Mouse (Mus musculus) hindbrain, embryonic 16.5 days (tissue): Measurements from ENCODE around the gene Pa2g4. TPM values are rescaled to one million over a fixed set of nuclear protein-coding genes. Genes with fewer than 3 reads are reported as not detected.

Source experiments
- ATAC-seq: fragments of 200-750 bp; cut with Nextera tagmentation; 2 replicates; pipeline ENCODE4 v1.8.0; 2017; ENCODE audit warnings: moderate TSS enrichment, moderate library complexity
- H3K27ac ChIP-seq: fragments of 300-500 bp; sonication (generic); 2 replicates; pipeline ENCODE4 v1.5.1; 2014; ENCODE audit warnings: low read depth, mild to moderate bottlenecking, control low read depth, low read length, moderate library complexity
- H3K27me3 ChIP-seq: fragments of 300-500 bp; sonication (generic); replicated peaks from 2 replicates; pipeline ENCODE4 v1.6.1; 2014; ENCODE audit warnings: low read length; ENCODE audit not compliant: control insufficient read depth, insufficient read depth
- H3K36me3 ChIP-seq: fragments of 300-500 bp; sonication (generic); 2 replicates; pipeline ENCODE4 v1.6.1; 2014; ENCODE audit warnings: mild to moderate bottlenecking, low read length, moderate library complexity, mixed read lengths; ENCODE audit not compliant: control insufficient read depth, insufficient read depth
- H3K4me1 ChIP-seq: fragments of 300-500 bp; sonication (generic); 2 replicates; pipeline ENCODE4 v1.6.1; 2014; ENCODE audit warnings: low read depth, low read length; ENCODE audit not compliant: control insufficient read depth, insufficient read depth
- H3K4me2 ChIP-seq: fragments of 300-500 bp; sonication (generic); 2 replicates; pipeline ENCODE4 v1.6.1; 2014; ENCODE audit warnings: mild to moderate bottlenecking, low read length, control low read depth, moderate library complexity
- H3K4me3 ChIP-seq: fragments of 300-500 bp; sonication (generic); 2 replicates; pipeline ENCODE4 v1.5.1; 2014; ENCODE audit warnings: mild to moderate bottlenecking, low read length, control low read depth, moderate library complexity
- H3K9ac ChIP-seq: fragments of 300-500 bp; sonication (generic); 2 replicates; pipeline ENCODE4 v1.6.1; 2014; ENCODE audit warnings: low read depth, mild to moderate bottlenecking, control low read depth, low read length, moderate library complexity
- H3K9me3 ChIP-seq: fragments of 300-500 bp; sonication (generic); 2 replicates; pipeline ENCODE4 v1.6.1; 2014; ENCODE audit warnings: mild to moderate bottlenecking, low read length, moderate library complexity; ENCODE audit not compliant: control insufficient read depth
- WGBS: fragments of 180-500 bp; shearing (Covaris S2); extraction: QIAGEN DNeasy Blood & Tissue Kit; methylation state at CpG from one replicate; pipeline ENCODE4 v1.1.7; 2014; 5-methylcytosine and 5-hydroxymethylcytosine counted together
- polyA plus RNA-seq: library from polyadenylated mRNA; unstranded; fragments of >200 nt; fragmentation: Nextera tagmentation; extraction: Ambion mirVana; gene quantifications from 2 replicates; pipeline ENCODE4 v1.2.1, GENCODE M21; 2015

The Pa2g4 gene
- polyA plus RNA-seq, 1 experiment from 2014 or later = 130 TPM

DNA sequence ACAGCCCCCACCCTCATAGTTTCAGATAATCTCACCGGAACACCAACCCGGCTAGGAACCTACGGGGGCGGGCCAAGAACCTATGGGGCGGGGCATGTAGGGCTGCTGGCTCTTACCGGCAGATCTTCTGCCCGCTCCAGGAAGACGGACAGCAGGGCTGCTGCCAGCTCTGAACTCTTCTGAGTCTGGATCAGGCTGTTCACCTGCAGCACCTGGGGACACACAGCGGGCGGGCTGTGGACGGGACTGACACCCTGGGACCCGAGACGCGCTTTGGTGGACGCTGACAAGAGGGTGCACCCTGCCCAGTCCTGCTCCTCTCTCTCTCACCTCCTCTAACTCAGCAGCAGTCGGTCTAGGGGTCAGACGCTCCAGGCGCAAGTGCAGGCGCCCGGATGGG lies 49.8 kb downstream of the Pa2g4 start:
- Histone ChIP-seq H3K9me3 (no peaks in the 10 kb centered on the region), H3K4me2 (0 out of 2 replicates have a peak overlapping the region, but pooled peaks have one; percentile 0), H3K4me3 (no peak overlapping the region), H3K27me3 (peaks cover 4% of the 10 kb centered on the region), H3K9ac (no peak overlapping the region; the same call in 1 of the 2 replicates), H3K27ac (no peak overlapping the region), H3K36me3 (0 out of 2 replicates have a peak, but pooled peaks cover 3% of the 10 kb centered on the region), H3K4me1 (no peaks in the 10 kb centered on the region)
- 22% methylated on average over 20 of the region's 20 CpGs for WGBS
- no peak for ATAC-seq

DNA sequence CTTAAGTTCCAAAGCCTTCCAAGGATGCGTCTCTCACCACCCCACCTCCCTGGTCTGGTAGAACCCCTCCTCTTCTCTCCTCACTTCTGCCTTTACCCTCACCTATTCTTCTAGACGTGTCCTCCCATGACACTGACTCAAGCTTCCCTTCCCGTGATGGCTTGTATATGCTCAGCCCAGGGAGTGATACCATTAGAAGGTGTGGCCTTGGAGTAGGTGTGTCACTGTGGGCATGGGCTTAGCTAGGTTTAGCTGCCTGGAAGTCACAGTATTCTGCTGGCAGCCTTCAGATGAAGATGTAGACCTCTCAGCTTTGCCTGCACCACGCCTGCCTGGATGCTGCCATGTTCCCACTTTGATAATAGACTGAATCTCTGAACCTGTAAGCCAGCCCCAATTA lies 50.7 kb downstream of the Pa2g4 start:
- no peak for ATAC-seq
- Histone ChIP-seq H3K9ac (no peak overlapping the region), H3K4me1 (no peaks in the 10 kb centered on the region), H3K4me3 (no peak overlapping the region), H3K4me2 (no peak overlapping the region), H3K27ac (no peak overlapping the region), H3K27me3 (peaks cover 4% of the 10 kb centered on the region), H3K36me3 (peaks cover 5% of the 10 kb centered on the region; the same call in 1 of the 2 replicates), H3K9me3 (no peaks in the 10 kb centered on the region)
- WGBS = 91% methylated on average over 4 of the region's 4 CpGs

DNA sequence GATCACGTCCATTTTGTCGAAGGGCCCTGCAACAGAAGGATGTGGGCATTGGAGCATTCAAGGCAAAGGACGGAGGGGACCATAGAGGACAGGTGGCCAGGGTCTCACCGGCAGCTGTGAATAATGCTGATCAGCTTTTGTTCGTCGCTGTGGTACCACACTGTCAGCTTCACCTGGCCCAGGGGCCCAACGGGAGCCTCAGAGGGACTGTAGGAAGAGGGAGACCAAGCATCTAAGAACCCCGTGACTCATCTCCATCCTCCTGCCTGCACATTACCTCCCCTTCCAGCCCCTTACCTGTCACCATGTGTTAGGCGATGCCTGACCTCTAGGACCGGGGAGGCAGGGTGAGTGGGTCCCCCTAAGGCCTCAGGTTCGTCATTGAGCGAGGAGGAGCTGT lies 54.0 kb downstream of the Pa2g4 start:
- Histone ChIP-seq H3K4me1 (no peaks in the 10 kb centered on the region), H3K4me2 (no peak overlapping the region), H3K9ac (no peak overlapping the region), H3K27me3 (peaks cover 2% of the 10 kb centered on the region), H3K36me3 (peaks cover 9% of the 10 kb centered on the region; the same call in 1 of the 2 replicates), H3K9me3 (no peaks in the 10 kb centered on the region), H3K27ac (no peak overlapping the region), H3K4me3 (no peak overlapping the region)
- 85% methylated on average over 12 of the region's 12 CpGs for WGBS
- no peak for ATAC-seq

- H3K9me3 ChIP-seq = no peaks in the 10 kb centered on the region
- H3K27me3 ChIP-seq = no peaks in the 10 kb centered on the region; the same call in 1 of the 2 replicates
- 91% methylated on average over 9 of the region's 9 CpGs for WGBS
- H3K4me3 ChIP-seq = no peak overlapping the region
- H3K9ac ChIP-seq = no peak overlapping the region
- H3K27ac ChIP-seq = no peak overlapping the region
- peaks cover 9% of the 10 kb centered on the region; the same call in 1 of the 2 replicates for H3K36me3 ChIP-seq
- H3K4me2 ChIP-seq = no peak overlapping the region
- ATAC-seq = no peak
- no peaks in the 10 kb centered on the region for H3K4me1 ChIP-seq
Observed at GRCm38 (mm10) chr10:128511189-128511588, 54.6 kb downstream of the Pa2g4 start.

DNA sequence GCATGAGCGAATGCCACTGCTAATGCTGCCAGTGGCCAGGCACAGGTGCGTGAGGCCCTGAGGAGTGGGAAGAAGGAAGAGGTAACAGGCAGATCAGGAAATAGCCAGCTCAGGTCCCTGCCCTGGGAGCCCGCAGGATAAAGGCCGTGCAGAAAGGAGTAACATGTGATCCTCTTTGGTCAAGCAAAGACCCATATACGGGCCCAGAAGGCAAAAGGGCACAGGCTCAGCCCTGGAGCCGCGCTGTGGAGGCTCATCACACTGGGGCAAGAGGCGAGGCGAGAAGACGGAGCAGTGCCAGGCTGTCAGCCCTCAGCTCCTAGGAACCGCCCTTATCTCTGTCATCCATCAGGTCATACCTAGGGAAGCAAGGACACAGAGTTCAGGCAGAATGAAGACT lies 55.5 kb downstream of the Pa2g4 start:
- Histone ChIP-seq H3K9me3 (no peaks in the 10 kb centered on the region), H3K9ac (no peak overlapping the region), H3K4me1 (no peaks in the 10 kb centered on the region), H3K27ac (no peak overlapping the region), H3K36me3 (peaks cover 9% of the 10 kb centered on the region; the same call in 1 of the 2 replicates), H3K4me3 (no peak overlapping the region), H3K27me3 (no peaks in the 10 kb centered on the region), H3K4me2 (no peak overlapping the region)
- WGBS = 90% methylated on average over 11 of the region's 11 CpGs
- ATAC-seq = no peak

- ATAC-seq = no peak
- WGBS = 84% methylated on average over 4 of the region's 4 CpGs
- no peaks in the 10 kb centered on the region for H3K4me1 ChIP-seq
- no peak overlapping the region for H3K4me2 ChIP-seq
- H3K4me3 ChIP-seq = no peak overlapping the region
- H3K27me3 ChIP-seq = no peaks in the 10 kb centered on the region
- no peak overlapping the region for H3K27ac ChIP-seq
- H3K9me3 ChIP-seq = no peaks in the 10 kb centered on the region
- no peak overlapping the region for H3K9ac ChIP-seq
- H3K36me3 ChIP-seq = peaks cover 9% of the 10 kb centered on the region; the same call in 1 of the 2 replicates
Observed at GRCm38 (mm10) chr10:128509831-128510230, 56.0 kb downstream of the Pa2g4 start.

- Histone ChIP-seq H3K4me1 (no peaks in the 10 kb centered on the region), H3K36me3 (peaks cover 9% of the 10 kb centered on the region; the same call in 1 of the 2 replicates), H3K9ac (no peak overlapping the region), H3K4me2 (no peak overlapping the region), H3K9me3 (no peaks in the 10 kb centered on the region), H3K4me3 (no peak overlapping the region), H3K27me3 (no peaks in the 10 kb centered on the region), H3K27ac (no peak overlapping the region)
- 86% methylated on average over 9 of the region's 9 CpGs for WGBS
- ATAC-seq = no peak
Observed at GRCm38 (mm10) chr10:128509203-128509602, 56.6 kb downstream of the Pa2g4 start.

- no peak for ATAC-seq
- Histone ChIP-seq H3K36me3 (peaks cover 9% of the 10 kb centered on the region; the same call in 1 of the 2 replicates), H3K4me2 (no peak overlapping the region), H3K9me3 (no peaks in the 10 kb centered on the region), H3K9ac (no peak overlapping the region), H3K4me3 (no peak overlapping the region), H3K4me1 (no peaks in the 10 kb centered on the region), H3K27me3 (no peaks in the 10 kb centered on the region), H3K27ac (no peak overlapping the region)
- 82% methylated on average over 9 of the region's 9 CpGs for WGBS
Observed at GRCm38 (mm10) chr10:128508260-128508659, 57.5 kb downstream of the Pa2g4 start.
